Mouse (Mus musculus): ENCODE results near the gene Ccdc66. TPM values are rescaled to one million over a fixed set of nuclear protein-coding genes. Genes with fewer than 3 reads are reported as not detected.

The Ccdc66 gene
- 7.8 and 8.0 TPM in 2 replicates for polyA plus RNA-seq (2014; fragmentation: Nextera tagmentation; extraction: Ambion mirVana)

DNA sequence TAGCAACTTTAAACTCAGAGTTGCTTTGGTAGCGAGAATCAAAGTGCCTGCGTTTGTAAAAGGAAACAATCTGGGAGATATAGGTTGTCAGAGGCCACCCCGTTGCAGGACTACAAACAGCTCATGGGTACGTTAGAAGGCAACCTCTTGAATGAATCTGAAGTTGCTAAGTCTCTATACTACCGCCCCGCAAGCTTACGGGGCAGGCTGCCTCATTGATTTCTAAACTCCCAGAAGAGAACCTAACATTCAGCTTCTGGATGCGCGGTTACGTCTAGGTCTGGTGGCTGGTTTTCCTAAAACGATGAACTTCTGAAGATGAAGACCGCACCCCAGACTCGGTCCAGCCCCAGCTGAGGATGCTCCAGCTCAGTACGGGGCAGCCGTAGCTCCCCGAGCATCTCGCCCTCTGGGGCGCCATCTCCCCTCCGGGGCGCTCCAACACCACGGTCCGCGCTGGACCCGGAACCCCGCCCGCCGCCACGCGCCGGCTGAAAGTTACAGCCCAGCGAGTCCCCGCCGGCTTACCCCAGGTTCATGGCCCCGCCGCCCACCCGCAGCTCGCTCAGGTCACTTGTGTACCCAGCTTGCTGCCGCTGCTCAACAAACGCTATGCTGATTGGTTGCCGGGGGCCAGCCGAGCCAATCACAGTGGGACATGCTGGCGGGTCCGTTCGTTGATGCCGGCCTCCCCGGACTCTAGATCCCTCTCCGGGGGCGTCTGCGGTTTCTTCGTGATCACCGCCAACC is at the start of gene Ccdc66:
Ccdc66 (minus strand) TSS at position 567 of the 750 bp plus-strand sequence.
- ATAC-seq (ENCODE audit: insufficient number of reproducible peaks, insufficient read depth, low FRiP score, low read depth): peak; percentile 93
- Histone ChIP-seq H3K4me1 (ENCODE audit: control insufficient read depth in 2 of 2, insufficient read depth in 2 of 2, low read length in 2 of 2) (peaks cover 0 to 4% of the 10 kb centered on the region in 2 experiments; a peak in 1 of 4 replicates), H3K36me3 (ENCODE audit: control insufficient read depth, insufficient read depth, low read length) (peaks cover 18% of the 10 kb centered on the region), H3K27me3 (ENCODE audit: control insufficient read depth, insufficient read depth, low read length) (no peaks in the 10 kb centered on the region), H3K4me3 (ENCODE audit: control insufficient read depth in 1 of 2, insufficient read depth in 1 of 2, low read depth in 1 of 2, low read length in 2 of 2) (peak within 1 kb of the TSS; percentile 64 to 82), H3K9ac (ENCODE audit: low read length) (peak within 1 kb of the TSS; percentile 75), H3K9me3 (ENCODE audit: control insufficient read depth, low read length) (no peaks in the 10 kb centered on the region), H3K4me2 (ENCODE audit: low read length) (peak within 1 kb of the TSS; percentile 68), H3K27ac (replicated peaks in 1 of 2; ENCODE audit: control insufficient read depth in 1 of 2, insufficient read depth in 1 of 2, low read depth in 2 of 2, low read length in 2 of 2) (peak within 1 kb of the TSS; percentile 38 to 73)
- under 1% methylated on average over 50 of the region's 51 CpGs for WGBS

DNA sequence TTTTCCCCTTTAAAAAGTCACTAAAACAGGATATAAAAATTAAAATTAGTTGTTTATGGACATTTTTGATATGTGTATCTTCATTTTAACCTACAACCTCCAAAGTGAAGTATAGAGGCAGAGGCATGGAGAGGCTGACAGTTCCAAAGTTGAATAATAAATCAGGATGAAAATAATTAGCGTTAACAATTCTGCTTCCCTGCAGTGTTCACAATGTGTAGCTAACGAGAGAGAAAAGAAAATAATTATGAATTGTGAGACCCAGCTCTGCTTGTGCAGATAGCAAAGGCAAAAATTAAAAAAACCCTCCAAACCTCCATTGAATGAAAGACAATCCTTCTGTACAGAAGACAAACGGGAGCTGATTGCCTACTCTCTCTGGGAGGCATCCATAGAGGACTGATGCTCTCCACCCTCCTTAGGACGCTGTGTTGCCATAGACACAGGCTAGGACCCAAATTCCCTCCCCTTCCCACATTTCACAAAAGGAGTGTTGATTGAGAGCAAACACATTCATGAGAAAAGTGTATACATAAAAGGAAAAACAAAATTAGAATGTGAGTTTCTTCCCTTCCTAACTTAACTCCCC is 35.7 kb upstream of the Ccdc66 start:
- Histone ChIP-seq H3K9me3 (ENCODE audit: control insufficient read depth, low read length) (no peaks in the 10 kb centered on the region), H3K36me3 (ENCODE audit: control insufficient read depth, insufficient read depth, low read length) (no peaks in the 10 kb centered on the region), H3K4me1 (ENCODE audit: control insufficient read depth in 2 of 2, insufficient read depth in 2 of 2, low read length in 2 of 2) (no peaks in the 10 kb centered on the region), H3K9ac (ENCODE audit: low read length) (no peak overlapping the region), H3K4me3 (ENCODE audit: control insufficient read depth in 1 of 2, insufficient read depth in 1 of 2, low read depth in 1 of 2, low read length in 2 of 2) (no peak overlapping the region), H3K27ac (replicated peaks in 1 of 2; ENCODE audit: control insufficient read depth in 1 of 2, insufficient read depth in 1 of 2, low read depth in 2 of 2, low read length in 2 of 2) (no peak overlapping the region), H3K4me2 (ENCODE audit: low read length) (no peak overlapping the region), H3K27me3 (ENCODE audit: control insufficient read depth, insufficient read depth, low read length) (no peaks in the 10 kb centered on the region)
- WGBS: 83% methylated on average over 4 of the region's 4 CpGs
- ATAC-seq (ENCODE audit: insufficient number of reproducible peaks, insufficient read depth, low FRiP score, low read depth): no peak

DNA sequence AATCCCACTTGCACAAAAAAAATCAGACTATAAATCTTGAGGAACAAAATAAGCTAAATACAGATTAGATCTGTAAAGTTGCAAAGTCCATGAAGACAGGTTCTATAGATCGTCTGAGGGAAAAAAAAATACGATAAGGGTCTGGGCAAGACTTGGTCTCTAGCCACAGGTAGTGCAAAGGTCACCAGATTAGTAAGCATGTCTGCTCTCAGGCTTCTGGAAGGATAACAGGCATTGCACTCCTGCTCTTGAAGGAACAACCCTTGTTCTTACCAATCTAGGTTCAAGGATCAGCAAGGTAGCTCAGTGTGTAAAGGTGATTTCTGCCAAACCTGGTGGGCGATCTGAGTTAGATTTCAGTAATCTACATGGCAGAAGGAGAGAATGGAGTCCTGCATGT is 28.2 kb upstream of the Ccdc66 start:
- no peak overlapping the region for H3K4me2 ChIP-seq (ENCODE audit: low read length)
- no peak for ATAC-seq (ENCODE audit: insufficient number of reproducible peaks, insufficient read depth, low FRiP score, low read depth)
- H3K27me3 ChIP-seq (ENCODE audit: control insufficient read depth, insufficient read depth, low read length): no peaks in the 10 kb centered on the region
- WGBS: 57% methylated on average over 3 of the region's 3 CpGs
- H3K4me1 ChIP-seq (ENCODE audit: control insufficient read depth in 2 of 2, insufficient read depth in 2 of 2, low read length in 2 of 2): no peaks in the 10 kb centered on the region
- no peaks in the 10 kb centered on the region for H3K36me3 ChIP-seq (ENCODE audit: control insufficient read depth, insufficient read depth, low read length)
- H3K4me3 ChIP-seq (ENCODE audit: control insufficient read depth in 1 of 2, insufficient read depth in 1 of 2, low read depth in 1 of 2, low read length in 2 of 2): no peak overlapping the region
- H3K9me3 ChIP-seq (ENCODE audit: control insufficient read depth, low read length): no peaks in the 10 kb centered on the region
- H3K27ac ChIP-seq (replicated peaks in 1 of 2; ENCODE audit: control insufficient read depth in 1 of 2, insufficient read depth in 1 of 2, low read depth in 2 of 2, low read length in 2 of 2): no peak overlapping the region
- no peak overlapping the region for H3K9ac ChIP-seq (ENCODE audit: low read length)

DNA sequence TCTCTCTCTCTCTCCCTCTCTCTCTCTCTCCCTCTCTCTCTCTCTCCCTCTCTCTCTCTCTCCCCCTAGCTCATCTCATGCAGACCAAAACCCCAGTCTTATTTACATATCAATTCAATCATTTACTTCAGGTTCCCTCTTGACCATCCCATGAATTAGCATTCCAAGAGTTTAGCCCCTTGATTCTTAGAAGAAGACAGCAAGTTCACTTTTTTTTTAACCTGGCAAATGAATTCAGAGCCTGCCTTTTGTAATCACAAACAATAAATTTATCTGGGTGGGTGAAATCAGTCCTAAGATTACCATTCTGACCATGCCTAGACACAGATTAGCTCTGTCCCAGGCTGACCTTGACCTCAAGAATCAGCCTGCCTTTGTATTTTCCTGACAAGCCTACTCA is 16.3 kb upstream of the Ccdc66 start:
- Histone ChIP-seq H3K27ac (replicated peaks in 1 of 2; ENCODE audit: control insufficient read depth in 1 of 2, insufficient read depth in 1 of 2, low read depth in 2 of 2, low read length in 2 of 2) (no peak overlapping the region), H3K9ac (ENCODE audit: low read length) (no peak overlapping the region), H3K4me1 (ENCODE audit: control insufficient read depth in 2 of 2, insufficient read depth in 2 of 2, low read length in 2 of 2) (no peaks in the 10 kb centered on the region), H3K4me3 (ENCODE audit: control insufficient read depth in 1 of 2, insufficient read depth in 1 of 2, low read depth in 1 of 2, low read length in 2 of 2) (no peak overlapping the region), H3K9me3 (ENCODE audit: control insufficient read depth, low read length) (peaks cover 9% of the 10 kb centered on the region; the same call in 1 of the 2 replicates), H3K36me3 (ENCODE audit: control insufficient read depth, insufficient read depth, low read length) (no peaks in the 10 kb centered on the region), H3K4me2 (ENCODE audit: low read length) (no peak overlapping the region), H3K27me3 (ENCODE audit: control insufficient read depth, insufficient read depth, low read length) (no peaks in the 10 kb centered on the region)
- no peak for ATAC-seq (ENCODE audit: insufficient number of reproducible peaks, insufficient read depth, low FRiP score, low read depth)

DNA sequence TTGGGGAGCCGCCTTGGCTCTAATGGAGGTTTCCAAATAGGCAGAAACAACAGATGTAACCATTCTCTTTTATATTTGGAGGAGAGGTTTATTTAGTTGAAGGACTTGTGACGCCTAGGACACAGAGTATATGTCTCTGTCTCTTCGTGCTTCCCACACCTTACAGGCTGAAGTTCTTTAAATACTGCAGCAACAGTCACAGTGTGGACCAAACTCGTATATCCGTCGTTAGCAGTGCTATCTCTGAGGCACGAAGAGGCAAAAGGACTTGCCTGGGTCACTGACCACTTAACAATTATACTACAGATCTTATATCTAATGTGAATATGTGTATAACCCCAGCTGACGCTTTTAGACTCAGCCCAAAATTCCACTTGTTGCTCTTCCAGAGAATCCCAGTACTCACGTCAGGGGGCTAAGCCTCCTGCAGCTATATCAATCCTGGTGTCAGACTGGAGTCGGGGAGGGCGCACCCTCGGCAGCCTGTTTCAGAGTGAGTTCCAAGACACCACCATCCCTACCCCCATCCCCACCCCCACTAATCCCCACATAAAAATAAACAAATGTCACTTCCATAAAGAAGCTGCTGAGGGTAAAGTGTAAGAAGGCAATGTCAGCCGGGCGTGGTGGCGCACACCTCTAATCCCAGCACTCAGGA is 513 bp upstream of the Ccdc66 start:
- H3K9ac ChIP-seq (ENCODE audit: low read length): peak overlapping the region; percentile 75
- peak overlapping the region; percentile 38 to 73 for H3K27ac ChIP-seq (replicated peaks in 1 of 2; ENCODE audit: control insufficient read depth in 1 of 2, insufficient read depth in 1 of 2, low read depth in 2 of 2, low read length in 2 of 2)
- no peaks in the 10 kb centered on the region for H3K9me3 ChIP-seq (ENCODE audit: control insufficient read depth, low read length)
- no peaks in the 10 kb centered on the region for H3K27me3 ChIP-seq (ENCODE audit: control insufficient read depth, insufficient read depth, low read length)
- peak overlapping the region; percentile 64 to 82 for H3K4me3 ChIP-seq (ENCODE audit: control insufficient read depth in 1 of 2, insufficient read depth in 1 of 2, low read depth in 1 of 2, low read length in 2 of 2)
- peak overlapping the region; percentile 68 for H3K4me2 ChIP-seq (ENCODE audit: low read length)
- peaks cover 14% of the 10 kb centered on the region for H3K36me3 ChIP-seq (ENCODE audit: control insufficient read depth, insufficient read depth, low read length)
- peaks cover 0 to 4% of the 10 kb centered on the region in 2 experiments; a peak in 1 of 4 replicates for H3K4me1 ChIP-seq (ENCODE audit: control insufficient read depth in 2 of 2, insufficient read depth in 2 of 2, low read length in 2 of 2)
- ATAC-seq (ENCODE audit: insufficient number of reproducible peaks, insufficient read depth, low FRiP score, low read depth): peak; percentile 18; the same call in 1 of the 2 replicates
- WGBS: 16% methylated on average over 15 of the region's 15 CpGs

DNA sequence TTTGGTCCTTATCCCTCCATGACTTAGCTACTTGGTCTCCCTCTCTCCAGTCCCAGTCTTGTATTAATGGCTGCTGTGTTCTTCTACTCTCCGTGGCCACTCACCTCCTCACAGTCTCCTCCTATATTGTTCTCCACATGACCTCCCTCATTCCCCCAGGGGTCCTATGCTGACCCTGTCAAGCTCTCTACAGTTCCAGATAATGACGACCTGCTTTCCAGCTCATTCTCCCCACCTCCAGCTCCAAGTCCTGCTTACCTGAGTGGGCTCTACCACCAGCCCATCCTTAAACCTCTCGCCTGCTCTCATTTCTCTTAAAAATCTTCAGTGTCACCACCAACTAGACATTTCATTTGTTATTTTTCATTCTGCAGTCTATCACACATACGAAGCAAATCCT is 7.2 kb downstream of the Ccdc66 start:
- WGBS: 88% methylated on average over 4 of the region's 4 CpGs
- H3K4me3 ChIP-seq (ENCODE audit: control insufficient read depth in 1 of 2, insufficient read depth in 1 of 2, low read depth in 1 of 2, low read length in 2 of 2): no peak overlapping the region
- H3K27me3 ChIP-seq (ENCODE audit: control insufficient read depth, insufficient read depth, low read length): no peaks in the 10 kb centered on the region
- peaks cover 56% of the 10 kb centered on the region for H3K36me3 ChIP-seq (ENCODE audit: control insufficient read depth, insufficient read depth, low read length)
- no peak for ATAC-seq (ENCODE audit: insufficient number of reproducible peaks, insufficient read depth, low FRiP score, low read depth)
- no peak overlapping the region for H3K4me2 ChIP-seq (ENCODE audit: low read length)
- no peaks in the 10 kb centered on the region for H3K9me3 ChIP-seq (ENCODE audit: control insufficient read depth, low read length)
- no peak overlapping the region for H3K27ac ChIP-seq (replicated peaks in 1 of 2; ENCODE audit: control insufficient read depth in 1 of 2, insufficient read depth in 1 of 2, low read depth in 2 of 2, low read length in 2 of 2)
- H3K9ac ChIP-seq (ENCODE audit: low read length): no peak overlapping the region
- no peaks in the 10 kb centered on the region for H3K4me1 ChIP-seq (ENCODE audit: control insufficient read depth in 2 of 2, insufficient read depth in 2 of 2, low read length in 2 of 2)

DNA sequence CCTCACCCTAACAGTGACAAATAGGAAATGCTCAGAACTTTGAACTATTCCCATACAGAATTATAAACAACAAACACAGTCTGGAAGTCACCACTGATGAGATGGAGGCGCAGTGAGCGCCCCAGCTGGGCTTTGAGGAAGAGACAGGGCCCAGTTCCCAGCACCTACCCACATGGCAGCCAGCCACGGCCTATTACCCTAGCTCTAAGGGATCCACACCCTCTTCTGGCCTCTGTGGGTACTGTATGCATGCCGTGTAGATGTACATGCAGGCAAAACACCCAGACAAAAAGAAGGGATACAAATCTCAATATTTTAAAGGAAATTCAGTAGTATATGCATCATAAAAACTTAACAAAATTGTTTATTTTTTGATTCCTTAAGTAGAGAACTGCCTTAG is 14.7 kb downstream of the Ccdc66 start:
- Histone ChIP-seq H3K9me3 (ENCODE audit: control insufficient read depth, low read length) (no peaks in the 10 kb centered on the region), H3K27ac (replicated peaks in 1 of 2; ENCODE audit: control insufficient read depth in 1 of 2, insufficient read depth in 1 of 2, low read depth in 2 of 2, low read length in 2 of 2) (no peak overlapping the region), H3K4me3 (ENCODE audit: control insufficient read depth in 1 of 2, insufficient read depth in 1 of 2, low read depth in 1 of 2, low read length in 2 of 2) (no peak overlapping the region), H3K4me2 (ENCODE audit: low read length) (no peak overlapping the region), H3K9ac (ENCODE audit: low read length) (no peak overlapping the region), H3K4me1 (ENCODE audit: control insufficient read depth in 2 of 2, insufficient read depth in 2 of 2, low read length in 2 of 2) (no peaks in the 10 kb centered on the region), H3K27me3 (ENCODE audit: control insufficient read depth, insufficient read depth, low read length) (no peaks in the 10 kb centered on the region), H3K36me3 (ENCODE audit: control insufficient read depth, insufficient read depth, low read length) (peaks cover 85% of the 10 kb centered on the region)
- ATAC-seq (ENCODE audit: insufficient number of reproducible peaks, insufficient read depth, low FRiP score, low read depth): no peak
- WGBS: 92% methylated on average over 4 of the region's 4 CpGs

All from heart, embryonic 14.5 days (tissue).